Mouse (Mus musculus): Measurements from ENCODE around the gene Ntf5.

DNA sequence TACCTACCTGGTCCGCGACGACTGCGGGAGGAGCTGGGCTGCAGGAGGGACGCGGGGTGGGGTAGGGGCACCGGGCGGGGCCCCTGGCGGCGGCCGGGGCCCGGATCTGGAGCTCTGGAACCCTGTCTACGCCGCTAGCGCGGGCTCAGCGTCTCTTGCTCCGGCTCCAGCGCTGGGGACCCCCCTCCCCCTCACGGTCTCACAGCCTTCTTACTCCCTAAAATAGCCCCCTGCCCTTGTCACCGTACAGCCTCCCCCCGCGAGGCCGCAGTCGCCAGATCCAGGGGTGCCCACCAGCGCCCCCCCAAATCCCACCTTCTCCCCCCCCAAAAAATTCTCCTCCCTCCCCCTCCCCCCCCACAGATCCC is 46.9 kb upstream of the Ntf5 start, which contains the start of gene Ppfia3:
- no peak for TF ChIP-seq TAL1 (conservative IDR thresholded peaks at IDR 0.05; ENCODE audit: low read depth, low read length)
- TF ChIP-seq GATA1 (IDR thresholded peaks at IDR 0.05; ENCODE audit: borderline replicate concordance, low read length) = no peak
- no peak for TF ChIP-seq POLR2AphosphoS5 (IDR thresholded peaks at IDR 0.05; ENCODE audit: insufficient replicate concordance, low read depth, low read length)

Data from G1E (cell line).